Mouse (Mus musculus) limb, embryonic 14.5 days (tissue): ENCODE data around the gene Eed. TPM values are rescaled to one million over a fixed set of nuclear protein-coding genes. Genes with fewer than 3 reads are reported as not detected.
"Not testable (repeated sequence)": the region's sequence is repeated elsewhere in the genome, so short reads cannot be mapped to it uniquely, and the experiment has no call there.

Source experiments
- ATAC-seq: fragments of 200-750 bp; cut with Nextera tagmentation; 2 replicates; pipeline ENCODE4 v1.8.0; 2017; ENCODE audit warnings: low read depth, moderate number of reproducible peaks, moderate TSS enrichment; ENCODE audit not compliant: low FRiP score
- DNase-seq: peaks from one replicate; pipeline ENCODE4 v3.0.0-alpha.2; 2015; ENCODE audit warnings: low spot score
- H3K27ac ChIP-seq: fragments of 300-500 bp; sonication (generic); replicated peaks from 2 replicates; pipeline ENCODE4 v1.5.1; 2014; ENCODE audit warnings: low read depth, mild to moderate bottlenecking, low read length, moderate library complexity, mixed read lengths
- H3K27me3 ChIP-seq: fragments of 300-500 bp; sonication (generic); 2 replicates; pipeline ENCODE4 v1.6.1; 2014; ENCODE audit warnings: low read length, mixed read lengths; ENCODE audit not compliant: control insufficient read depth, insufficient read depth
- H3K36me3 ChIP-seq: fragments of 300-500 bp; sonication (generic); 2 replicates; pipeline ENCODE4 v1.6.1; 2014; ENCODE audit warnings: mild to moderate bottlenecking, low read length, moderate library complexity, mixed read lengths; ENCODE audit not compliant: control insufficient read depth, insufficient read depth
- H3K4me1 ChIP-seq: fragments of 300-500 bp; sonication (generic); 2 replicates; pipeline ENCODE4 v1.6.1; 2014; ENCODE audit warnings: antibody characterized with exemption, low read length, mixed read lengths; ENCODE audit not compliant: control insufficient read depth, insufficient read depth
- H3K4me2 ChIP-seq: fragments of 300-500 bp; sonication (generic); replicated peaks from 2 replicates; pipeline ENCODE4 v1.6.1; 2014; ENCODE audit warnings: low read depth, mild to moderate bottlenecking, low read length, moderate library complexity; ENCODE audit not compliant: severe bottlenecking
- H3K4me3 ChIP-seq: fragments of 300-500 bp; sonication (generic); replicated peaks from 2 replicates; pipeline ENCODE4 v1.5.1; 2014; ENCODE audit warnings: low read length
- H3K9ac ChIP-seq: fragments of 300-500 bp; sonication (generic); 2 replicates; pipeline ENCODE4 v1.6.1; 2014; ENCODE audit warnings: mild to moderate bottlenecking, low read depth, low read length, moderate library complexity; ENCODE audit not compliant: severe bottlenecking
- H3K9me3 ChIP-seq: fragments of 300-500 bp; sonication (generic); 2 replicates; pipeline ENCODE4 v1.6.1; 2016; ENCODE audit warnings: low read length; ENCODE audit not compliant: control insufficient read depth
- POLR2A ChIP-seq: fragments of 200-500 bp; IDR thresholded peaks from 2 replicates; pipeline ENCODE4 v1.8.0; 2012; ENCODE audit warnings: inconsistent platforms, mild to moderate bottlenecking, moderate library complexity, borderline replicate concordance; ENCODE audit not compliant: insufficient read depth, insufficient read length; ENCODE audit errors: extremely low read depth
- WGBS: fragments of 180-500 bp; shearing (Covaris S2); extraction: QIAGEN DNeasy Blood & Tissue Kit; methylation state at CpG from one replicate; pipeline ENCODE4 v1.1.7; 2014; 5-methylcytosine and 5-hydroxymethylcytosine counted together
- polyA plus RNA-seq, 2 experiments: library from polyadenylated mRNA; depleted of rRNA in 1 of 2; stranded (reverse) in 1 of 2; unstranded in 1 of 2; fragments of >200 nt; fragmentation: Nextera tagmentation in 1 of 2; extraction: Ambion mirVana in 1 of 2; gene quantifications; 2 replicates each; pipeline versions ENCODE4 v1.2.1 to v1.2.3; 2012 to 2014

Eed gene
- polyA plus RNA-seq, 2 experiments, result 62.8 to 99.5 TPM

DNA sequence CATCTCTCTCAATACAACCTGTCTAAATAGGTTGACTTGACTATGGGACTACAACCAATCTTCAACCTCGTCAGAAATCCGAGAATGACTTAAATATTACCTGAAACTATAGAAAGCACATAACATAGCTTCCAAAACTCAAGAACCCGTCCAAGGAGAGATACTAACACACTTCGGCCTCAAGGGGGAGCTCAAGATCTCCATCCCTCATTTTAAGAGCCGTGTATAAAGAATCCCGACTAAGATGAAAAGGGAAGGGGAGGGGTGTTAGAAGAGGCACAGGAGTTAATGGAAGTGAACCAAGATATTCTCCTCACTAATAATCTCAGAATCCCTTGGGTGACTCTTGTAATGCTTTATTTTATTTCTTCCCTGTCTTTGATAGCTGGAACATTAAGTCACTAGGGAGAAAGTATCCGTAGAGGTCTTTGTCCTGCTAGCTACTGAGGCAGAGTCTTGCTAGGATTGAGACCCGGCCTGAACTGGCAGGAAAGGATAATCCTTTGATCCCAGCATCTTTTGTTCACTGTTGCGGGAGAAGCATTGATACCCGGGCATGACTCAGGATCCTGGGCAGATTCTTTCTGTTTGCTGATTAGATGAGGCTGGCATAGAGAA, 17.3 kb upstream of the Eed start:
- Histone ChIP-seq H3K27me3 (no peaks in the 10 kb centered on the region), H3K27ac (no peak overlapping the region), H3K4me3 (no peak overlapping the region), H3K9me3 (no peaks in the 10 kb centered on the region), H3K4me2 (no peak overlapping the region), H3K4me1 (0 out of 2 replicates have a peak, but pooled peaks cover 3% of the 10 kb centered on the region), H3K9ac (no peak overlapping the region), H3K36me3 (no peaks in the 10 kb centered on the region)
- ATAC-seq (0 out of 2 replicates have a peak, but pooled peaks have one; percentile 41), DNase-seq (peak; percentile 63)
- no peak for TF ChIP-seq POLR2A
- 24% methylated on average over 10 of the region's 10 CpGs for WGBS

DNA sequence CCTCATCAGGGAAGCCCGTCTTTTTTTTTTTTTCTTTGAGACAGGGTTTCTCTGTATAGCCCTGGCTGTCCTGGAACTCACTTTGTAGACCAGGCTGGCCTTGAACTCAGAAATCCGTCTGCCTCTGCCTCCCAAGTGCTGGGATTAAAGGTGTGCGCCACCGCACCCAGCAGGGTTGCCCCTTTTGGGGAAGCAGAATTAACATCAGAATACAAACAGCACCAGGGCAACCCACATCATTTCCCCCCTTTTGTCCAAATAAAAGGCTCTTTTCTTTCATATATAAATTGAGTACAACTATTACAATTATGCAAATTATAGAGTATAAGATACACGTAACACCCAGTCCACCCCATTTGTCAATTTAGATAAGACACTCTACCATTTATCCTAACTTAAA, 16.7 kb upstream of the Eed start:
- 41% methylated on average over 5 of the region's 5 CpGs for WGBS
- ATAC-seq, H3K9me3 ChIP-seq, H3K36me3 ChIP-seq, H3K4me3 ChIP-seq, H3K27me3 ChIP-seq, H3K4me2 ChIP-seq, H3K4me1 ChIP-seq, H3K27ac ChIP-seq, H3K9ac ChIP-seq, DNase-seq: not testable (repeated sequence)

DNA sequence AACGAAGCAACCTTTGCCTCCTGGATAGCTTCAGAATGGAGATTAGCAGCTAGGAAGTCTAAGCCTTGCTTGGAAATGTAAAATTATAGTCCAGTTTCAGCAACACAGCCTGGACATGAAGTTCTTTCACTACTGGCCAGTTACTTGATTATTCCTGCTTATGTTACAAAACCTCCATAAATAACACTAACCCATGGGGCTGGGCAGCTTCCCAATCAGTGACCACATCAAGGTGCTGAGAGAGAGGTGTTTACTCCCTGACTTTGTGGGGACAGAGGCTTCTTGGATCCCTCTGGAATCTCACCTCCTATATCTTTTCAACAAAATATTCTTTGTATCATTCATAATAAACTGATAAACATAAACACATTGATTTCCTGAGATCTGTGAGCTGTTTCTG, 12.3 kb upstream of the Eed start:
- DNase-seq (no peak), ATAC-seq (no peak)
- WGBS, result 74% methylated on average over 1 of the region's 1 CpGs

DNA sequence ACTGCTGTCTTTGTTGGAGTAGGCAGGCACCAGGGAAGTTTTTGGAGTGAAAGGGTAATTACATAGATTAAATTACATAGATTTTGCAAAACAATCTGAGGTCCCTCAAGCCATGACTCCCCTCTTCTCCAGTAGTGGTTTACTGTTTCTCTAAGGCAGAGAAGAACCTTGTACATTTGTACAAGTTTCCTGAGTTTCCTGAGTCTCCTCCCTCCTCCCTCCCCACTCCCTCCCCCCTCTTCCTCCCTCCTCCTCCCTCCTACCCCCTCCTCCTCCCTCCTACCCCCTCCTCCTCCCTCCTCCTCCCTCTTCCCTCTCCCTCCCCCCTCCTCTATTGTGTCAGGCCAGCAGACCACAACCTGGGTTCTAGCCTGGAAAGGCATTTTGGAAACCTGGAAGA, 3.6 kb upstream of the Eed start:
- Histone ChIP-seq H3K27me3 (no peaks in the 10 kb centered on the region), H3K9me3 (no peaks in the 10 kb centered on the region), H3K36me3 (no peaks in the 10 kb centered on the region), H3K9ac (no peak overlapping the region), H3K4me2 (no peak overlapping the region), H3K4me1 (peaks cover 3% of the 10 kb centered on the region; the same call in 1 of the 2 replicates), H3K4me3 (no peak overlapping the region), H3K27ac (no peak overlapping the region)
- no peak for ATAC-seq
- no peak for TF ChIP-seq POLR2A
- DNase-seq, result no peak

More for the DNA sequence above, 12.3 kb upstream of the Eed start:
- Histone ChIP-seq H3K4me2 (no peak overlapping the region), H3K36me3 (no peaks in the 10 kb centered on the region), H3K4me1 (no peaks in the 10 kb centered on the region), H3K4me3 (no peak overlapping the region), H3K9ac (no peak overlapping the region), H3K9me3 (no peaks in the 10 kb centered on the region), H3K27ac (no peak overlapping the region), H3K27me3 (no peaks in the 10 kb centered on the region)
- no peak for TF ChIP-seq POLR2A

DNA sequence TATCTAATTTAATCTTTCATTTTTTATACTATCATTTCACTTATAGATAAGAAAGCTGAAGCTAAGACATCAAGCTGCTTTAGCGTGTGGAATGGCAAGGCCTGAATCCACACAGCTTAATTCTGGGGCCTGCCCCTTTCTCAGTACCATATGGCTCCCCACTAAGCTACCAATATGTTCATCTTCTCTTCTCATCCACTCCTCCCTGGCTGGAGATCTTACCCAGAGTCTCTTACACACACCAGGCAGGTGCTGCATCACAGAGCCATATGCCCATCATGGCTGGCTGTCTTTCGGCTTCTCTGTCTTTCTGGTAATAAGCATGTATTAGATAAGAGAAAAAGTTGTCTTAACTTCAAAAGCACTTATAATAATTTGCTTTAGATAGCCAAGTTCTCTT, 2.7 kb upstream of the Eed start:
- WGBS, result 95% methylated on average over 2 of the region's 2 CpGs
- Histone ChIP-seq H3K27ac (no peak overlapping the region), H3K36me3 (no peaks in the 10 kb centered on the region), H3K4me1 (peaks cover 10% of the 10 kb centered on the region), H3K9ac (no peak overlapping the region), H3K4me2 (no peak overlapping the region), H3K27me3 (no peaks in the 10 kb centered on the region), H3K4me3 (no peak overlapping the region), H3K9me3 (no peaks in the 10 kb centered on the region)
- TF ChIP-seq POLR2A, result no peak
- ATAC-seq, result no peak
- no peak for DNase-seq

DNA sequence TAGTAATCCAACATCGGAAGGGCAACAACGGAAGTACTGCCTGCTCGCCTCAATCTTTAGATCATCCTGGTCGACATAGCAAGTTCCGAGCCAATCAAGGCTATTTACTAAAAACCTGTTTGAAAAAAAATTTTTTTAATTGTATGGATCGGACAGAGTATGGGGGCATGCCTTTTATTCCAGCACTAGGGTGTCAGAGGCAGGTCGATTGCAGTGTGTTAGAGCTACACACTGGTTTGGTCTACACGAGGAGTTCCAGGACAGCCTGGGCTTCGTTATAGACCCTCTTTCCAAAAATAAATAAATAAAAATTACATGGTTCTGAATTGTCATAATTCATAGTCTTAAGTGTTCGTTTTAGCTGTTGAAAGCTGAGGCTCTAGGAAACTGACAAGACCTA, 774 bp upstream of the Eed start:
- peak overlapping the region; percentile 87 for H3K9ac ChIP-seq
- no peaks in the 10 kb centered on the region for H3K27me3 ChIP-seq
- H3K4me2 ChIP-seq, result peak overlapping the region; percentile 68
- no peaks in the 10 kb centered on the region for H3K9me3 ChIP-seq
- DNase-seq (no peak), ATAC-seq (no peak)
- no peak for TF ChIP-seq POLR2A
- peaks cover 12% of the 10 kb centered on the region for H3K4me1 ChIP-seq
- H3K4me3 ChIP-seq, result peak overlapping the region; percentile 87
- WGBS, result 10% methylated on average over 10 of the region's 10 CpGs
- peaks cover 5% of the 10 kb centered on the region; the same call in 1 of the 2 replicates for H3K36me3 ChIP-seq
- H3K27ac ChIP-seq, result peak overlapping the region; percentile 99
